Mouse (Mus musculus) 3134 (cell line): Measurements from ENCODE around the gene 4930579F01Rik.

Source experiments
- DNase-seq: peaks from one replicate; pipeline ENCODE4 v3.0.0-alpha.2; 2011; ENCODE audit warnings: low spot score; ENCODE audit not compliant: insufficient read length; ENCODE audit errors: extremely low read depth

The 4930579F01Rik gene

GRCm38 (mm10) chr3:138193683-138194302, at the start of gene 4930579F01Rik:
Gene 4930579F01Rik (minus strand): TSS chr3:138193825.
- no peak for DNase-seq

DNA sequence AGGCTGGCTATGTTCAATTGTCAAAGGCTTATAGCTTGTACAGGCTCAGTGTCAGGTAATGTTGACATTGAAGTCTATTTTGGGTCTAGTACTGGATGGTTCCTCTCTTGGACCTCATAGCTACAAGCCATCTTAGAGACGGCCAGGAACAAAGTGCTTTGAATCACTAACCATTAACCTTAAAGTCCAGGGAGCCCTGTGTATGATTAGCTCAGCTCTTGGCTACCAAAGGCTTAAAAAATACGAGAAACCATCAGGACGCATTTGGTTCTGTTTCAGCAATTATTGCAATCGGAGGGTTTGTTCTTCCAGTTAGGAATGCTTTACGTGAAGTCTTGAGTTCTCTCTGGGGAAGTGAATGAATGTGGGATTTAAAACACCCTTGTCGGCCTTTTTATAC, 49.3 kb upstream of the 4930579F01Rik start:
- no peak for DNase-seq

DNA sequence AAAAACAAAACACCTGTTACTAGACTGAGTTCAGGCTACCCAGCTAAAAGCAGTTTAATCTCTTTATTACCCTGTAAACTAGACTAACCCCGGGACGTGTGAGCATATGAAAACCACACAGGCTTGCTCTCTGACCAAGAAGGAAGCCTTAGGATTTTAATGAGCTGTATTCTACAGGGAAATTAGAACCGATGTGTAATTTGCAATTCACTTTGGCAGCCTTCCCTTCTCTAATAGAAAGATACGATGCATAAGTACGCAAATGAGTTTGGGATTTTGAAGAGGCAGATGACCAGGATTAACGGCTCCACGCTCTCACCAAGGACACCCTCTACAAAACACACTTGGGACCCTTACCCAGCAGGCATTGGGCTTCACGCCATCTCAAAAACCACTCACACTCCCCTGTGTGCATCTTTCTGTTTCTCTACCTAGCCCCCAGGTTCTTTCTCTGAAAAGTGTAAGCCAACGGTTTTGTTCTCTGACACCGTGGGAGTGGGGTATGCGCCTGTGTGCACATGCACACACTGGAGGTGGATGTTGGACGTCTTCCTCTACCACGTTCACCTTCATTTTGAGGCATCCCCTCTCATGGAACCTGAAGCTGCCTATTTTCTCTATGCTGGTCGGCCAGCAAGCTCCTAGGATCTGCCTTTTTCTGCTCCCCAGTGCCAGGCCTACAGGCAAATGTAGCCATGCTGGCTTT, 48.5 kb upstream of the 4930579F01Rik start:
- DNase-seq, result no peak

DNA sequence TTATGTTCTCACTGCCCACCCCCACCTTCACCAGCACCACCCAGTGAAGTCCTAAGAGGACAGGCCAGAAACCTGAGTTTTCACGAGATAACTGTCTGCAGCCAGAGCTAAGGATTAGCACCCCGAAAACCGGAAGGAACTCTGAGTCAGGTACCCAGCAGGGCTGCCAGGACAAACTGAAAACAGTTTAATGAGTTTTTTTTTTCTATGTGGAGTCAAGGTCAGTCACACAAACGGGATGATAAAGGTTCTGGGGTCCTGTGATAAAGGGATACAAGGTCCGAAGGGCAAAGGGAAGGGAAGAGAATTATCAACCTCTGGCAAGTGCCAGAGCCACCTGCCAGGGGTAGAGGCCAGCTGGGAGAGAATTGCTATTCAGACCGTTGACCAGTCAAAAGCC, 47.7 kb upstream of the 4930579F01Rik start:
- DNase-seq, result no peak

GRCm38 (mm10) chr3:138240942-138241341, 47.3 kb upstream of the 4930579F01Rik start:
- no peak for DNase-seq

- DNase-seq, result no peak
Observed at GRCm38 (mm10) chr3:138240411-138240810, 46.8 kb upstream of the 4930579F01Rik start.

DNA sequence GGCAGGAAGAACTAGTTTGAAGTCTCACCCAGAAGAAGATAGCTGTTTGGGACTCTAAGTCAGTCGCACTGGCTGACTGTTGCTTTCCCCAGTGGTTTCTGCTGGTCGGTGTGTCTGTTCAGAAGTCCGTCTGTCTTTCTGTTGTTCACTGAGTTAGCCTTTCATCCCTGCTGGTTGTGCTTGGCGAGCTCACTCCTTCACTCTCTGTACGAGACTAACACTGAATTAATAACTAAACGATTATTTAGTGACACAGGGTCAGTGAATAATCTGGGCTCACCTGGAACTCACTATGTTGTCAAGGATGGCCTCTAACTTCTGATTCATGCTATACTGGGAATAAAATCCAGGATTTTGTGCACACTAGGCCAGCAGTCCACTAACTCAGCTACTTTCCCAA, 45.8 kb upstream of the 4930579F01Rik start:
- DNase-seq, result no peak

DNA sequence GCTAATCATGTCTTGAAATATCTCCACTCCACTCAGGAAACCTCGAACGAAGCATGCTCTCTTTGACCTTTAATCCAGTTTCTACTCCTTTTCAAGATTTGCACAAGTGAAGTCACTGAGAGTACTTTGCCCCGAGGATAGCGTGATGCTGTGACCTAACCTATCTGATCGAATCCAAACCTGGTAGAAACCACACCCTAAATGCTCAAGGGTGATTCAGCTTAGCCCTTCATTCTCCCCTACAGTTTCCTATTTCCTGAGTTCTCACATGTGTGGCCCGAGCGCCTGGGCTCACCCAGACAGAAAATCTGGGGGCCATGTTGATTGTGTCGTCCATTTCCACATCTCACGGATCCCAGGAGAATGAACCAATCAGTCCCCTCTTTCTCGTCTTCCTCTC, 44.4 kb upstream of the 4930579F01Rik start:
- no peak for DNase-seq

GRCm38 (mm10) chr3:138236546-138237163, 43.0 kb upstream of the 4930579F01Rik start:
- no peak for DNase-seq

GRCm38 (mm10) chr3:138231531-138231930, 37.9 kb upstream of the 4930579F01Rik start:
- DNase-seq, result no peak

GRCm38 (mm10) chr3:138230266-138230665, 36.6 kb upstream of the 4930579F01Rik start:
- DNase-seq, result no peak

DNA sequence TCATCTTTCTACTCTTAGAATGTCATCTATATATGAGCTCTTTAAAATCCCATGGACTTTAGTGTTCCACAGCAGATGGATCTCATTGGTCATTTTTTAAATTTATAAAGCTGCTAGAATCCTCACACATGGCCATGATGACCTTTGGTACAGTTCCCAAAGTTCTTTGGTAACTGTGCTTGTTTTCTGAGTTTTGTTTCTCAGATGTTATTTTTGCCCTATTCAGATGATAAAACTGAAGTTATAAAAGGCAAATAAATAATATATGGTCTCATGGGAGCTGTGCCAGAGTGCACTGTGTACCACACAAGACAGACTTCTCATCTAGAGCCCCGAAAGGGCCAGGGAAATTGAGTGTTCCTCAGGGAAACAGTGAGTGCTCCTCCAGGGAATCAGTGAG, 35.8 kb upstream of the 4930579F01Rik start:
- no peak for DNase-seq

- DNase-seq, result no peak
Observed at GRCm38 (mm10) chr3:138227782-138228181, 34.2 kb upstream of the 4930579F01Rik start.

DNA sequence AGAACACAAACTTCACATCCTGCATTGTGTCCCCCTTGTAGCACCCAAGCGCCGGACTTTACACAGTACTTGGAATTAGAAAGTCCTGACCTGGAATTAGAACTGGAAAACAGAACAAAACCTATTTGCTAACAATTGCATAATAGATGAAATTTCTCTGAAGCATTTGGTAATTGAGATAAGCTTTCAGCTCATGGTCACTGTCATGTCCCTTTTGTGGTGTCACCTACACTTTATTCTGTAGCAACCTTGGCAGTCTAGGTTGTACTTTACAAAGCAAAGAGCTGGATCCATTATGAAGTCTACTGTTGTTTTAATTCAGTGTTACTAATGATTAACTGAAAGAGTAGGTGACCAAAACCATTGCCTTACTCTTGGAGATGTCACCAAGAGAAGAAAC, 33.5 kb upstream of the 4930579F01Rik start:
- DNase-seq, result no peak

- DNase-seq, result no peak
Observed at GRCm38 (mm10) chr3:138226476-138226875, 32.9 kb upstream of the 4930579F01Rik start.

DNA sequence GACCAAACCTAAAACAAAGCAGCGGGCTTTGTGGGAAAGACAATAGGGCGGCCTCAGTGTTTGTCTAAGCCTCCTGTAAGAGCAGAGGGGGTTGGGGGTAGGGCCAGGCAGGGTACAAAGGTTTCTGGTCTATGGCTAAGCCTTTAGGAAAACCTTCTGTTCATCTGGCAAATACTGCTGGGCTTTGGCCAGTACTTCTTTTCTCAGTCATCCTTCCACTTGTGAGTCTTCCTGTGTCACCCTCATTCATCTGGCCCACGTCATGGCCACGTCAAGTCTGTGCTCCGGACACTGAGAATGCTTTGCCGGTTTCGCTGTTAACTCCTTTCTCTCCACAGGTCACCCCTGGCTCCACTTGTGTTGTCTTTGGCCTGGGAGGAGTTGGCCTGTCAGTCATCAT, 32.2 kb upstream of the 4930579F01Rik start:
- no peak for DNase-seq

DNA sequence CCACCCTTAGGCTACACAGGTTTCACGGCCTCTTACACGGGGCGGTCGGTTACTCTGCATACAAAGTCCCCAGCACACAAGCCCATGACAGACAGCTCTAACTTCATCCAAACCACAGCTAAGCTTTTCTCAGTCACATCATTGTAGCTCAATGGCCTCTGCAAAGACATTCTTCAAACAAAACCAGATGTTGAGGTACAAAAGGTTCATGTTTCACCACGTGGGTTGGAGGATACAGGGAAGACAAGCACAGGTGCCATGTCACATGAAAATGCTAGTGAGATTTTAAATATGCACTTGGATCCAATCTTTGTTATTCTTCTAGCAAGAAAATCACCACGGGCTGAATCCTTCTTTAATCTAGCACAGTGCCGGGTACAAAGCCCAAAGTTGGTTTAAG, 31.7 kb upstream of the 4930579F01Rik start:
- no peak for DNase-seq

DNA sequence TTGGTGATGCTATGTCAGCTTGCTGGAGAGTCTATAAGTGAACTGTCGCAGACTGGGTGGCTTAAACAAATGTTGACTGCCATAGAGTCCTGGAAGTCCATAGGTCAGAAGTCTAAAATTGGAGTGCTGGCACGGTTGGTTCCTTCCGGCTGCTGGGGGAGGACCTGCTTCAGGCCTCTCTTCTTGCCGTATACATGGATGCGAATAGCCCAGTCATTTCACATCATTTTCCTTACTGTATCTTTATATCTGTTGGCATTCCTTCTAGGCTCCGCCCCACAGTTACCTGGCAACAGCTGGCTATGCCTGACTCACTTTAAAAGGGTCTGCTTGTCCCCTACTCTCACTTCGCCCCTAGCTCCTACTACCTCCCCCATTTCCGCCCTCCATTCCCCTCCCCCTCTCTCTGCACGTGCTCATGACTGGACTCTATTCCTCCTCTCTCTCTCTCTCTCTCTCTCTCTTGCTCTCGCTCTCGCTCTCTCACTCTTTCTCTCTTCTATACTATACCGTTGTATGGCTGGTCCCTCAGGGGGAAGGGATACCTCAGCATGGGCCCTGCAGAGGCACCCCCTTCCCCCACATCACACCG, 30.8 kb upstream of the 4930579F01Rik start:
- DNase-seq, result no peak

- no peak for DNase-seq
Observed at GRCm38 (mm10) chr3:138222952-138223351, 29.3 kb upstream of the 4930579F01Rik start.

- DNase-seq, result no peak
Observed at GRCm38 (mm10) chr3:138222511-138222910, 28.9 kb upstream of the 4930579F01Rik start.

GRCm38 (mm10) chr3:138221116-138221515, 27.5 kb upstream of the 4930579F01Rik start:
- no peak for DNase-seq
